Mouse (Mus musculus) heart, adult 2 months (tissue): ENCODE data around the gene Sh3pxd2b.

Experiments used
- CTCF ChIP-seq: fragments of 200-600 bp; IDR thresholded peaks from 2 replicates; pipeline ENCODE4 v1.8.1; 2022; ENCODE audit warnings: antibody characterized with exemption, mild to moderate bottlenecking, moderate library complexity
- EP300 ChIP-seq: fragments of 200-500 bp; IDR thresholded peaks from 2 replicates; pipeline ENCODE4 v1.6.1; 2011; ENCODE audit warnings: low read depth, low read length, control low read depth; ENCODE audit not compliant: insufficient read depth

GRCm38 (mm10) chr11:32445135-32445534, 97.5 kb downstream of the Sh3pxd2b start:
- TF ChIP-seq CTCF (no peak), EP300 (no peak)
